Mouse (Mus musculus) layer of hippocampus, postnatal 10 days (tissue): ENCODE measurements around the gene Gale. TPM values are rescaled to one million over a fixed set of nuclear protein-coding genes. Genes with fewer than 3 reads are reported as not detected.
"Not testable (repeated sequence)": the region's sequence is repeated elsewhere in the genome, so short reads cannot be mapped to it uniquely, and the experiment has no call there.

Source experiments
- DNase-seq, 2 experiments: peaks; one replicate each; pipeline ENCODE4 v3.0.0; 2021; ENCODE audit warnings: low spot score in 2 of 2
- long read RNA-seq: library from polyadenylated mRNA; stranded (forward); transcript quantifications from one replicate; pipeline ENCODE4 v2.0.0, GENCODE M21; 2023
- total RNA-seq, 2 experiments: library from RNA; stranded (reverse); gene quantifications; 2 replicates each; pipeline ENCODE4 v1.2.3; 2021

The Gale gene
- total RNA-seq: 10 to 100 TPM; 34.6 to 36.2 TPM
- long read RNA-seq, transcript Gale-202 (11 exons, 1,430 nt): major isoform, 12 of 27 reads
- long read RNA-seq, partial matches to known transcripts: 6 of 27 reads
- long read RNA-seq, other reads (novel, unspliced or antisense): 9 of 27 reads

GRCm38 (mm10) chr4:135963457-135964193, at the start of gene Gale:
Gene Gale (plus strand): TSS chr4:135963727.
- peak; percentile 87 to 92 for DNase-seq

GRCm38 (mm10) chr4:135918635-135919279, 44.8 kb upstream of the Gale start:
- DNase-seq: no peak

GRCm38 (mm10) chr4:135919280-135919639, 44.3 kb upstream of the Gale start:
- DNase-seq: no peak

GRCm38 (mm10) chr4:135920304-135921241, 43.0 kb upstream of the Gale start, which contains the start of gene Fuca1:
Gene Fuca1 (plus strand): TSS chr4:135920735.
- peak; percentile 97 to 98 for DNase-seq

- DNase-seq: peak in 1 of 2 experiments; percentile 10
Measured at GRCm38 (mm10) chr4:135921257-135922120, 42.0 kb upstream of the Gale start.

- DNase-seq: no peak
Measured at GRCm38 (mm10) chr4:135922190-135922589, 41.3 kb upstream of the Gale start.

GRCm38 (mm10) chr4:135924418-135924817, 39.1 kb upstream of the Gale start:
- no peak for DNase-seq

- peak in 1 of 2 experiments; percentile 22 for DNase-seq
Measured at GRCm38 (mm10) chr4:135925341-135925740, 38.2 kb upstream of the Gale start.

GRCm38 (mm10) chr4:135926195-135926808, 37.2 kb upstream of the Gale start:
- DNase-seq: no peak

- DNase-seq: no peak
Measured at GRCm38 (mm10) chr4:135926861-135927260, 36.7 kb upstream of the Gale start.

GRCm38 (mm10) chr4:135928376-135928775, 35.2 kb upstream of the Gale start:
- no peak for DNase-seq

GRCm38 (mm10) chr4:135929405-135929804, 34.1 kb upstream of the Gale start:
- DNase-seq: no peak

- DNase-seq: no peak
Measured at GRCm38 (mm10) chr4:135929828-135930227, 33.7 kb upstream of the Gale start.

- DNase-seq: no peak
Measured at GRCm38 (mm10) chr4:135930239-135930638, 33.3 kb upstream of the Gale start.

- DNase-seq: no peak
Measured at GRCm38 (mm10) chr4:135931832-135932231, 31.7 kb upstream of the Gale start.

GRCm38 (mm10) chr4:135934708-135935500, 28.6 kb upstream of the Gale start:
- DNase-seq: no peak

- no peak for DNase-seq
Measured at GRCm38 (mm10) chr4:135935502-135935901, 28.0 kb upstream of the Gale start.

- no peak for DNase-seq
Measured at GRCm38 (mm10) chr4:135938858-135939257, 24.7 kb upstream of the Gale start.

- not testable (repeated sequence) for DNase-seq
Measured at GRCm38 (mm10) chr4:135941026-135941425, 22.5 kb upstream of the Gale start.
